Mouse (Mus musculus) embryonic fibroblast, embryonic 13.5 days (primary cell): ENCODE measurements around the gene Zfp566.

ENCODE experiments used
- CTCF ChIP-seq: IDR thresholded peaks from 2 replicates; pipeline ENCODE4 v1.5.1; 2011; ENCODE audit warnings: mild to moderate bottlenecking, control low read depth, low read length, moderate library complexity, borderline replicate concordance; ENCODE audit not compliant: insufficient read depth
- POLR2A ChIP-seq: IDR thresholded peaks from 2 replicates; pipeline ENCODE4 v1.6.1; 2011; ENCODE audit warnings: low read depth, mild to moderate bottlenecking, control low read depth, low read length, moderate library complexity

GRCm38 (mm10) chr7:30136826-30137225 is 46.5 kb upstream of the Zfp566 start:
- TF ChIP-seq CTCF = no peak
- no peak for TF ChIP-seq POLR2A
